Mouse (Mus musculus): ENCODE measurements around the gene Pik3cd. TPM values are rescaled to one million over a fixed set of nuclear protein-coding genes. Genes with fewer than 3 reads are reported as not detected.

The Pik3cd gene
- total RNA-seq, 2 experiments from 2014 or later: 11.1 to 20.2 TPM

DNA sequence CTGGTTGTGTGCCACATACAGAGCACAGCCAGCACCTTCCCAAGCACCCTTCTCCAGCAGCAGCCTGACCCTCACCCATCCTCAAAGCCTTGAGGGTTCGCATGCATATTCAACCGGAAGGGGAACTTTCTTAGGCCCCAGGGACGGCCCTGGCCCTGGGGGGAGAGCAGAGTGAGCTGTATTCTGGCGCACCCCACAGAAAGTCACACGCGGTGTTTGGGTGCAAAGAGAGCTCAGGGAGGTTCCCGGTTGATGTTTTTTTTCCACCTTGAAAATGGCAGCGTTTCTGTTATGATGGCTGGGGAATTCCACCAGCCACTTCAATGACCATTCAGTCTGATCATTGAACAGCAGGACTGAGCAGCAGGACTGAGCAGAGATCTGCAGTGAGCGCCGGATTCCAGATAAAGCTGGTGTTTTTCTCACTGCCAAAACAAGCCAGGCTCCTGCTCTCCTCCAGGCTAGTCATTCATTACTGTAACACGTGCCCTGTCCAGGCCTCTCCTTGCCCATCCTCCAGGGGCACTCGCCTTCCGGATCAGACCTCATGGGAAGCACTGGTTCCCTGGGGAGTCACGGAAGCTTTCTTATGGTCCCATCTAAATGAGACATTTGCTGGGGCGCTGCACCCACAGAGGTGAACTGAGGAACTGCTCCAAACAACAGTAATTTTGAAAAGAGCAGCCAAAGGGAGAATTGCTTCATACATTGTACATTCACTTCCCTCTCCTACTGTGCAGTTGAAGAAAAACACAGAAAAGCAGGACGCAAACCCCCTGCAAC lies 6.0 kb downstream of the Pik3cd start:
- no peak for ATAC-seq (replicated peaks; ENCODE audit: low FRiP score, poor library complexity, severe bottlenecking)

GRCm38 (mm10) chr4:149691368-149691767 lies 11.0 kb downstream of the Pik3cd start:
- no peak for ATAC-seq (replicated peaks; ENCODE audit: low FRiP score, poor library complexity, severe bottlenecking)

DNA sequence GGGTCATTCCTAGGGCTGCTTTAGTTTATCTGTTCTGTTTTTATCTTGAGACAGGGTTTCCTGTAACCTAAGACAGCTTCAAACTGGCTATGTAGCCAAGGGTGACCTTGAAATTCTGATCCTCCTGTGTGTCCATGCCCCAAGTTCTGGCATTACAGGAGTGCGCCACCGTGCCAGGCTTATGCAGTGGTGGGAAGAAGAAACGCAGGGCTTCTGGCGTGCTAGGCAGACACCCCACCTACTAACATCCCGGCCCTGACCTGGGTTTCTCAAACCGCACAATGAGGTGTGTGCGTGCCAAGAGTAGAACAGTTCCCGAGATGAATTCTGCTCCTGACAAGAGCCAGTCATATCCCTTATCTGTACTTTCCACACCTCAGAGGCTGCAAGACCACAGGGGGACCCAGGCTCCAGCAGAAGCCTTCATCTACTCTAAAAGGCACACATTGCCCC lies 11.5 kb downstream of the Pik3cd start:
- no peak for ATAC-seq (replicated peaks; ENCODE audit: low FRiP score, poor library complexity, severe bottlenecking)

DNA sequence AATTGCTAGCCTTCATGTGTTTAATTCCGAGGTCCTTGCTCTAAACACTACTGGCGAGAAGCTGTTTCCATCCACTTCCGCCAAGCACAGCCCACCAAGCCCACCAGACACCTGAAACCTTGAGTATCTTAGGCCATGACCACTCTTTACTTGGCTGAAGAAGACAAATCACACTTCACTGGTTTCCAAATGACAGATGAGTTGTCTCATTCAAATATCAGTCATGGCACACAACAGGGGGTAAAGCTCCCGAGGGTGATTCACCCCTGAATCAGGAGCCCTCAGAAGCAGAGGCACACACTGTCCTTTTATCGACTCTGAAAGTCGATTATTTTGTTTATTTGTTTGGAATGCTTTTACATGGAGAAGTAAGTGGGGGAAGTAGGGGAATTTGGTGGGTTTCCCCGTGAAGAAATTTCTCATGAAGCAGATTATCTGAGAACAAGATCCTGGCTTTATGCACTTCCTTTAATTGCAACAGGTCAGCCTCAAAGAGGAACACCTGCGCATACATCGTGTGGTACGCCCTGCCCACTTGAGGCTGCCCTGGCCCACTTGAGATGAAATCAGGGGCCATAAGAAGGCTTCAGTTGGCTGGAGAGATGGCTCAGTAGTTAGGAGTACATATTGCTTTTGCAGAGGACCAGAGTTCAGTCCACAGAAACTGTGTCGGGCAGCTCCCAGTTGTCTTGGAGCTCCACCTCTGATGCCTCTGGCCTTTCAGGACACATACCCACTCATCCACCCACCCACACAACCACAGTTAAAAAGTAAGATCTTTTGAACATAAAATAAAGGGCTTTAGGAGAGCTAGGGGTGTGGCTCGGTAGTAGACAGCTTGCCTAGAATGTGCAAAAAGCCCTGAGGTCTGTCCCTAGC lies 12.3 kb downstream of the Pik3cd start:
- ATAC-seq (replicated peaks; ENCODE audit: low FRiP score, poor library complexity, severe bottlenecking): no peak

DNA sequence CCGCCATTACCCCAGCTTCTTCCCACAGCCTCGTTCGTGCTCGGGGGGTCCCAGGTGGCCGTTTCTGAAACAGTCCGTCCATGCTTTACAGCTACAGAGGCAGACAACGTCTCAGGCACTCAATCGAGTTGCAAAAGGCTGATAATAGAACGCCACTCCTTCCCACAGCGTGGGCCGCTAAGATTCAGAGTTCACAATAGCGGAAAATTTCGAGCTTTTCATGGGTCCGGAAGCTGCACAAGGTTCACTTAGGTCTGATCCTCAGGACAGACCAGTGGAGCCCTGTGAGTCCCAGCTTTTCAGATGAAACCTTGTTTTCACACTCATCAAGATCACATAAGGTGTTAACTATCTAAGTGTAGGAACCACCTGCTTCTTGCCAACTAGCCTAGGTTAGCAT lies 13.5 kb downstream of the Pik3cd start:
- no peak for ATAC-seq (replicated peaks; ENCODE audit: low FRiP score, poor library complexity, severe bottlenecking)

DNA sequence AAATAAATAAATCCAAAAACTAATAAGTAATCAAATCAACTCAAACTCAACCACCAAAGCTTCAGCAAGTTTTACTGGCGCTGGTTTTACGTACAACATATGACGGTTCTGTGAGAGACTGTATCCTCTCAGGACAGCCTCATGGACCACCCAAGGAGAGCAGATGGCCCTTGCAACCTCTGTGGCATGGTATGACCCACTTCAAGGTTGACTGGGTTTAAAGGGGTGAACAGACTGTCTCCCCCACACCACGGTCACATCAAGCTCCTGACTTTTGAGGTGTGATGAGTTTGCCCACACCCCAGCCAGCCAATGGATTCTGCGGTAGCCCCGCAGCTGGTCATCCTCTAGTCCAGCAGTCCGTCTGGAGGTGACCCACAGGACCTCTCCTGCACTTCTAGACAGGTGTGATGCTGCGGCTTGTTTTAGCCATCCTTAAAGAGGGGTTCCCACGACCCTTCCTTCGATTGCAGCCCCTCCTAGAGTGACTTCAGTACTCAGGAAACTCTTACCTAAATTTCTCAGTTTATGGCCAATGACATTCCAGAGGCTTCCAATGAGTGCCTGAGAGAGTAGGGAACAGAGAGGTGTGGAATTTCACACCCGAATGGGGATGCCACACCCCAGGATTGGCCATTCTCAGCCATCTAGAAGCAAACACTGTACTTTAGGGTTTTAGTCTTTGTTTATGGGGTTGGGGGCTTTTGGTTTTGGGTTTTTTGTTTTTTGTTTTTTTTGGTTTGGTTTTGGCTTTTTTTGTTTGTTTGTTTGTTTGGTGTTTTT lies 17.3 kb downstream of the Pik3cd start:
- ATAC-seq (replicated peaks; ENCODE audit: low FRiP score, poor library complexity, severe bottlenecking): no peak

- ATAC-seq (replicated peaks; ENCODE audit: low FRiP score, poor library complexity, severe bottlenecking): no peak
Measured at GRCm38 (mm10) chr4:149683875-149684274, 18.5 kb downstream of the Pik3cd start.

- ATAC-seq (replicated peaks; ENCODE audit: low FRiP score, poor library complexity, severe bottlenecking): no peak
Measured at GRCm38 (mm10) chr4:149679056-149679770, 23.2 kb downstream of the Pik3cd start.

GRCm38 (mm10) chr4:149678006-149678405 lies 24.4 kb downstream of the Pik3cd start:
- no peak for ATAC-seq (replicated peaks; ENCODE audit: low FRiP score, poor library complexity, severe bottlenecking)

DNA sequence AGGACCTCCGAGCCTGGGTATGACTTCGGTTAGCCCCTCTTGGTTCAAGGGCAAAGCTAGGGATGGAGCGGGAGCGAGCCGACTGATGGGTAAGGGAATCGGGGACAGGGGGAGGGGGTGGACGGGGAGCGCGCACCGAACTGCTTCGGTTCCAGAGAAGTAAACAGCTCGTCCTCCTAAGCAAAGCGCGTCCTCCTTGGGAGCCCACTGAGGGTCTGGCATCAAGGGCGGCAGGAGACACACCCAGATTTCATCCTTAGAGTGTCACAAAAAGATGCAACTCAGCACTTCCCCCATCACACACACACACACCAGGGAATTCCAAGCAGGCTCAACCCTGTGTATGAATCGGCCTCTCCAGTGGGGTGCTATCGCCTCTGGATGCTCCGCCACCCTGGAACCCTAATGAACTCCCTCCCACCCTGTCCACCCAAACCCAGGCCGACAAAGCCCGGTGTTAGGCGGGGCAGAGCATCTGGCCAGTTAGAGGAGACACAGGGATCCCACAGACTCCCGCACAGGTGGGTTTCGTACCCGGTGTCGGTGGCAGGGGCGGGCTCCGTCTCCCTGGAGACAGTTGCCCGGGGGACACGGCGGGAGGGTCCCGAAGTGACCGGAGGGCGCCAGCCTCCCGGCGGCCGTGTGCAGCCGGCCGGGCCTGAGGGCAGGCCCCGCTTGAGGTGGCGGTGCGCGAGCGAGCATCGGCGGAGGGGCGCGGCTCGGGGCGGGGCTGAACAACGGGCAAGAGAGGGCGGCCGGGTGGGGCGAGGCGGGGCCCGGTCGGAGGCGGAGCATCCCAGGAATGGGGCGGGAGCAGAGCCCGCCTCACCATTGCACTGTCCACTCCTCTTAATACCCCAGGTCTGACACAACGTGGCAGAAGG lies 26.8 kb downstream of the Pik3cd start:
- peak; percentile 85 for ATAC-seq (replicated peaks; ENCODE audit: low FRiP score, poor library complexity, severe bottlenecking)

DNA sequence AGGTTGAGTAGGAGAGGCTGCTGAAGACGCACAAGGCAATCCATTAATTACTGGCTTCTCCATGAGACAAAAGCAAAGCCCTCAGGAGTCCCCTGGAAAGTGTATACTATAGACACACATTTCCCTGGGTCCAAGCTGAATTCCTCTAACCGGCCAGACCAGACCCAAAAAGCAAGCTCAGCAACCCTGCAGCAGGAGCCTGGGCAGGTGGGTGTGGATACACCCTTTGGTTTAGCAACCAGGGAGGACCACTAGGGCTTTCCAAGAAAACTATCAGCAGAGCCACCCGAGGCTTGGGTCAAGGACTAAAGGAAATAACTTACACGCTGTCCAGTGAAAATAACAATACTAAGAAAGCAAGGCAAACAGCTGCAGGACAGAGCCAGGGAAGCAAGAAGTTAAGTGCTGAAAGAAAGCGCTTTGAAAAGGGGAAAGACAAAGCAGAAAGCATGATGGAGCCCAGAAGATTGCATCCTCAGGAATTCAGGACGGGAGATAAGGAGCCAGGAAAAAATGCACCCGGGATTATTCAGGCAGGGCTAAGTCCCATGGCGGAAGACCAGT lies 27.5 kb downstream of the Pik3cd start:
- ATAC-seq (replicated peaks; ENCODE audit: low FRiP score, poor library complexity, severe bottlenecking): no peak

DNA sequence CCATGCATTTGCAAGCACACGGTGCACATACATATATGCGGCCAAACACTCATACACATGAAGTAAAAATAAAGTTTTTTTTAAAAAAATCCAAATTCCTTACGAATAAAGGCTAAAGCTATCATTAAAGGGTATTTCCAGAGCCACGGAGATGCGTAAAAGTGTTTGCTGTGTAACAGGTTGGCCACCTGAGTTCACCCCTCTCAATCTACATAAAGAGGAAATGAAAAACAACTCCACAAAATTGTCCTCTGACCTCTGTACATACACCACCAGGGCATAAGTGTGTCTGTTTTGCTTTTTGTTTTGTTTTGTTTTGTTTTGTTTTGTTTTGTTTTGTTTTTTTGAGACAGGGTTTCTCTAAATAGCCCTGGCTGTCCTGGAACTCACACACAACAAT lies 29.6 kb downstream of the Pik3cd start:
- no peak for ATAC-seq (replicated peaks; ENCODE audit: low FRiP score, poor library complexity, severe bottlenecking)

GRCm38 (mm10) chr4:149671175-149671574 lies 31.2 kb downstream of the Pik3cd start:
- no peak for ATAC-seq (replicated peaks; ENCODE audit: low FRiP score, poor library complexity, severe bottlenecking)

DNA sequence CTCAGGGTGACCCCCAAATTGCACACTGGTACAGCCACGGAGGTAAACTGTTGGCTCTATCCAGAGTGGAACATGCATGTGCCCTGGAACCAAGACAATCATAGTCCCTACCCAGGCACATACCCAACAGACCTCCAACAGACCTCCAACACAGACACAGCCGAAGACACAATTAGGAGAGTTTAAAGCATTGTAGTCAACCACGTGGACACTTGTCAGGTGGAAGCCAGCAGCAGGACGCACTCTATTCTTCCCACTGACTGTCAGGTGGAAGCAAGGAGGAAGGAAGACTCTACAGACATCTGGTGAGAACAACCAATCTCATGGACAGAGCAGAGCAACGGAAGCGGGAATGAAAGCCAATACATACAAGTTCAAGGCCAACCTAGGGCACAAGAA lies 36.7 kb downstream of the Pik3cd start:
- no peak for ATAC-seq (replicated peaks; ENCODE audit: low FRiP score, poor library complexity, severe bottlenecking)

- no peak for ATAC-seq (replicated peaks; ENCODE audit: low FRiP score, poor library complexity, severe bottlenecking)
Measured at GRCm38 (mm10) chr4:149665016-149665691, 37.2 kb downstream of the Pik3cd start.

GRCm38 (mm10) chr4:149663849-149664503 lies 38.4 kb downstream of the Pik3cd start:
- no peak for ATAC-seq (replicated peaks; ENCODE audit: low FRiP score, poor library complexity, severe bottlenecking)

- ATAC-seq (replicated peaks; ENCODE audit: low FRiP score, poor library complexity, severe bottlenecking): no peak
Measured at GRCm38 (mm10) chr4:149661967-149662589, 40.3 kb downstream of the Pik3cd start.

All from erythroblast, adult 5-6 weeks (primary cell).